Mouse (Mus musculus): ENCODE measurements around the gene Gm20696. TPM values are rescaled to one million over a fixed set of nuclear protein-coding genes. Genes with fewer than 3 reads are reported as not detected.

Gm20696 gene
- polyA plus RNA-seq, 1 experiment from 2014 or later, result 5.3 TPM

DNA sequence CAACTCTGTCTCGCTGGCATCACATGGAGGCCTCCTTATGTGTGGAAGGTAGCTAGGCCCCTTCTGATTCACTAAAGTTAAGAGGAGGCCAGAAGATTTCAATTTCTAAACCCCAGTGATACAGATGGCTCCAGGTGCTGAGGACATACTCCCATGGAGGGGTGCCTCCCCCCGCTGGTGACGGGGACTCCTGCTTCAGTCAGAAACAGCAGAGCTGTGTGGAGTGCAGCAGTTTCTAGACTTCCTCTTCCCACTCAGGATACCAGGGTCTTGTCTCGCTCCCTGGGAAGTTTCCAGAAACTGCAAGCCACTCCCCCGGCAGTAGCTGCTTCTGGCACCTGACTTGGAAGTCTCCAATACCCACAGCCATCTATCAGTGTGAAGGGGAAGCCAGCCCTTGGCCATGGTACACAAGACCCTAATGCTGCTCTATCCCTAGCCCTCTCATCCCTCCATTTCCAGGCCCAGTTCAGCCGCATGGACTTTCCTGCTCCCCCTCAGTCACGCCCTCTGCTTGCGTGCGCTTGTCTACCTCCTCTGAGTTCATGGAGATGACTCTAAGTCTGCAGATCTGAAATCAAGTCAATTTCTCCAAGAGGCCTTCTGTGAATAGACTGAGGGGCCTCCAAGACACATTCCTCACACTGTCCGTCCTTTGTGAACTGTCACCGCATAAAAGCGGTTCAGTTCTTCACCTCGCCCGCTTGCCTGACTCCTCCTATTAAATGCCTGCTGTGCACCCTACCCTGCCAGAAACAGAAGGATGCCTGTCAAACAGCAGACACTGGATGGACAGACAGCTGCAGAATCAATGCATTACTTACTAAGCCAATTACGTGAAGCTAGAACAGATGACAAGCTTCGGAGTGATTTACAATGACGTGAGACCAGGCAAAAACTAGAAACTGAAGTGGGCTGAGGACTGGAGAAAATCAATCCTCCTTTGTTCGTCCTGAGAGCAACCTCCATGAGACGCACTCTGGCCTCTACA, 346.9 kb downstream of the Gm20696 start:
- DNase-seq (ENCODE audit: low spot score) (no peak), ATAC-seq (replicated peaks; ENCODE audit: low FRiP score) (no peak)
- no peaks in the 10 kb centered on the region for H3K9me3 ChIP-seq (ENCODE audit: control insufficient read depth, low read length)
- H3K27me3 ChIP-seq (ENCODE audit: control insufficient read depth, insufficient read depth, low read length), result no peaks in the 10 kb centered on the region
- WGBS, result 70% methylated on average over 19 of the region's 19 CpGs
- no peak overlapping the region for H3K9ac ChIP-seq (ENCODE audit: low read length)
- H3K4me3 ChIP-seq (ENCODE audit: low read depth, low read length), result no peak overlapping the region
- no peak overlapping the region for H3K4me2 ChIP-seq (ENCODE audit: low read depth, low read length, severe bottlenecking)
- H3K36me3 ChIP-seq (ENCODE audit: control insufficient read depth, insufficient read depth, low read length), result no peaks in the 10 kb centered on the region
- H3K4me1 ChIP-seq (replicated peaks; ENCODE audit: control insufficient read depth, insufficient read depth, low read length), result no peaks in the 10 kb centered on the region
- no peak overlapping the region for H3K27ac ChIP-seq (ENCODE audit: low read depth, low read length)

GRCm38 (mm10) chr6:99314746-99315145, 351.9 kb downstream of the Gm20696 start:
- Histone ChIP-seq H3K4me1 (replicated peaks; ENCODE audit: control insufficient read depth, insufficient read depth, low read length) (0 out of 2 replicates have a peak, but pooled peaks cover 3% of the 10 kb centered on the region), H3K4me2 (ENCODE audit: low read depth, low read length, severe bottlenecking) (no peak overlapping the region), H3K4me3 (ENCODE audit: low read depth, low read length) (no peak overlapping the region), H3K9ac (ENCODE audit: low read length) (no peak overlapping the region), H3K27ac (ENCODE audit: low read depth, low read length) (no peak overlapping the region), H3K27me3 (ENCODE audit: control insufficient read depth, insufficient read depth, low read length) (no peaks in the 10 kb centered on the region), H3K9me3 (ENCODE audit: control insufficient read depth, low read length) (no peaks in the 10 kb centered on the region), H3K36me3 (ENCODE audit: control insufficient read depth, insufficient read depth, low read length) (no peaks in the 10 kb centered on the region)
- no peak for ATAC-seq (replicated peaks; ENCODE audit: low FRiP score)
- 73% methylated on average over 3 of the region's 3 CpGs for WGBS
- DNase-seq (ENCODE audit: low spot score), result no peak

- no peaks in the 10 kb centered on the region for H3K27me3 ChIP-seq (ENCODE audit: control insufficient read depth, insufficient read depth, low read length)
- WGBS, result 62% methylated on average over 12 of the region's 12 CpGs
- no peak overlapping the region for H3K9ac ChIP-seq (ENCODE audit: low read length)
- ATAC-seq (replicated peaks; ENCODE audit: low FRiP score) (no peak), DNase-seq (ENCODE audit: low spot score) (no peak)
- no peaks in the 10 kb centered on the region for H3K9me3 ChIP-seq (ENCODE audit: control insufficient read depth, low read length)
- H3K27ac ChIP-seq (ENCODE audit: low read depth, low read length), result no peak overlapping the region
- 0 out of 2 replicates have a peak, but pooled peaks cover 3% of the 10 kb centered on the region for H3K4me1 ChIP-seq (replicated peaks; ENCODE audit: control insufficient read depth, insufficient read depth, low read length)
- no peak overlapping the region for H3K4me2 ChIP-seq (ENCODE audit: low read depth, low read length, severe bottlenecking)
- no peaks in the 10 kb centered on the region for H3K36me3 ChIP-seq (ENCODE audit: control insufficient read depth, insufficient read depth, low read length)
- no peak overlapping the region for H3K4me3 ChIP-seq (ENCODE audit: low read depth, low read length)
Observed at GRCm38 (mm10) chr6:99310529-99310928, 356.1 kb downstream of the Gm20696 start.

GRCm38 (mm10) chr6:99310171-99310500, 356.5 kb downstream of the Gm20696 start:
- H3K9ac ChIP-seq (ENCODE audit: low read length), result no peak overlapping the region
- 32% methylated on average over 3 of the region's 3 CpGs for WGBS
- no peaks in the 10 kb centered on the region for H3K27me3 ChIP-seq (ENCODE audit: control insufficient read depth, insufficient read depth, low read length)
- H3K4me2 ChIP-seq (ENCODE audit: low read depth, low read length, severe bottlenecking), result no peak overlapping the region
- H3K9me3 ChIP-seq (ENCODE audit: control insufficient read depth, low read length), result no peaks in the 10 kb centered on the region
- no peak overlapping the region for H3K27ac ChIP-seq (ENCODE audit: low read depth, low read length)
- 0 out of 2 replicates have a peak, but pooled peaks cover 3% of the 10 kb centered on the region for H3K4me1 ChIP-seq (replicated peaks; ENCODE audit: control insufficient read depth, insufficient read depth, low read length)
- no peak for ATAC-seq (replicated peaks; ENCODE audit: low FRiP score)
- DNase-seq (ENCODE audit: low spot score), result no peak
- H3K36me3 ChIP-seq (ENCODE audit: control insufficient read depth, insufficient read depth, low read length), result no peaks in the 10 kb centered on the region
- H3K4me3 ChIP-seq (ENCODE audit: low read depth, low read length), result no peak overlapping the region

- no peaks in the 10 kb centered on the region for H3K9me3 ChIP-seq (ENCODE audit: control insufficient read depth, low read length)
- DNase-seq (ENCODE audit: low spot score) (no peak), ATAC-seq (replicated peaks; ENCODE audit: low FRiP score) (no peak)
- H3K4me1 ChIP-seq (replicated peaks; ENCODE audit: control insufficient read depth, insufficient read depth, low read length), result 0 out of 2 replicates have a peak, but pooled peaks cover 3% of the 10 kb centered on the region
- 79% methylated on average over 14 of the region's 14 CpGs for WGBS
- H3K27me3 ChIP-seq (ENCODE audit: control insufficient read depth, insufficient read depth, low read length), result no peaks in the 10 kb centered on the region
- H3K36me3 ChIP-seq (ENCODE audit: control insufficient read depth, insufficient read depth, low read length), result no peaks in the 10 kb centered on the region
- H3K4me2 ChIP-seq (ENCODE audit: low read depth, low read length, severe bottlenecking), result no peak overlapping the region
- no peak overlapping the region for H3K9ac ChIP-seq (ENCODE audit: low read length)
- no peak overlapping the region for H3K4me3 ChIP-seq (ENCODE audit: low read depth, low read length)
- no peak overlapping the region for H3K27ac ChIP-seq (ENCODE audit: low read depth, low read length)
Observed at GRCm38 (mm10) chr6:99309466-99310170, 357.0 kb downstream of the Gm20696 start.

GRCm38 (mm10) chr6:99305751-99306150, 360.8 kb downstream of the Gm20696 start:
- WGBS, result 86% methylated on average over 3 of the region's 3 CpGs

DNA sequence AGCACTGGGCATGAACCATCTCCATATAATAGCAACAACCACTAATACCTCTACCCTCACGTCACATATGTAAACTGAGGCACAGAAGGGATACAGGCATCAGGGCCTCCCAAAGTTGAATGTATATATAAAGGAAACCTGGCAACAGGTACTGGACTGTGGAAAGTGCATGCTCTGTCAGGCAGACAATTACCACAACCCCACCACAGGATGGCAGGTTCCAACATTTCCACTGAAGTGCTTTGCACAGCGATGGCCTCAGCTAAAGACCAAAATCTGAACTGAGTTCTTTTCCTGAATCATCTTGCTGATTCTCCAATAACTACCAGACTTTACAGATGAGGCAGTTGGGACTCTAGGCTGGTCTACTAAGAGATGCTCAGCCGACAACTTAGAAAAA, 361.4 kb downstream of the Gm20696 start:
- Histone ChIP-seq H3K9ac (ENCODE audit: low read length) (no peak overlapping the region), H3K36me3 (ENCODE audit: control insufficient read depth, insufficient read depth, low read length) (no peaks in the 10 kb centered on the region), H3K27me3 (ENCODE audit: control insufficient read depth, insufficient read depth, low read length) (no peaks in the 10 kb centered on the region), H3K4me1 (replicated peaks; ENCODE audit: control insufficient read depth, insufficient read depth, low read length) (no peaks in the 10 kb centered on the region), H3K9me3 (ENCODE audit: control insufficient read depth, low read length) (no peaks in the 10 kb centered on the region), H3K27ac (ENCODE audit: low read depth, low read length) (no peak overlapping the region), H3K4me3 (ENCODE audit: low read depth, low read length) (no peak overlapping the region), H3K4me2 (ENCODE audit: low read depth, low read length, severe bottlenecking) (no peak overlapping the region)
- WGBS, result 95% methylated on average over 3 of the region's 3 CpGs
- ATAC-seq (replicated peaks; ENCODE audit: low FRiP score) (no peak), DNase-seq (ENCODE audit: low spot score) (no peak)

More at GRCm38 (mm10) chr6:99305751-99306150, 360.8 kb downstream of the Gm20696 start:
- no peaks in the 10 kb centered on the region for H3K36me3 ChIP-seq (ENCODE audit: control insufficient read depth, insufficient read depth, low read length)
- H3K4me1 ChIP-seq (replicated peaks; ENCODE audit: control insufficient read depth, insufficient read depth, low read length), result 0 out of 2 replicates have a peak, but pooled peaks cover 3% of the 10 kb centered on the region
- H3K27me3 ChIP-seq (ENCODE audit: control insufficient read depth, insufficient read depth, low read length), result no peaks in the 10 kb centered on the region
- H3K9ac ChIP-seq (ENCODE audit: low read length), result no peak overlapping the region
- no peak overlapping the region for H3K27ac ChIP-seq (ENCODE audit: low read depth, low read length)
- H3K9me3 ChIP-seq (ENCODE audit: control insufficient read depth, low read length), result no peaks in the 10 kb centered on the region
- no peak overlapping the region for H3K4me2 ChIP-seq (ENCODE audit: low read depth, low read length, severe bottlenecking)
- no peak for DNase-seq (ENCODE audit: low spot score)
- ATAC-seq (replicated peaks; ENCODE audit: low FRiP score), result no peak
- H3K4me3 ChIP-seq (ENCODE audit: low read depth, low read length), result no peak overlapping the region

DNA sequence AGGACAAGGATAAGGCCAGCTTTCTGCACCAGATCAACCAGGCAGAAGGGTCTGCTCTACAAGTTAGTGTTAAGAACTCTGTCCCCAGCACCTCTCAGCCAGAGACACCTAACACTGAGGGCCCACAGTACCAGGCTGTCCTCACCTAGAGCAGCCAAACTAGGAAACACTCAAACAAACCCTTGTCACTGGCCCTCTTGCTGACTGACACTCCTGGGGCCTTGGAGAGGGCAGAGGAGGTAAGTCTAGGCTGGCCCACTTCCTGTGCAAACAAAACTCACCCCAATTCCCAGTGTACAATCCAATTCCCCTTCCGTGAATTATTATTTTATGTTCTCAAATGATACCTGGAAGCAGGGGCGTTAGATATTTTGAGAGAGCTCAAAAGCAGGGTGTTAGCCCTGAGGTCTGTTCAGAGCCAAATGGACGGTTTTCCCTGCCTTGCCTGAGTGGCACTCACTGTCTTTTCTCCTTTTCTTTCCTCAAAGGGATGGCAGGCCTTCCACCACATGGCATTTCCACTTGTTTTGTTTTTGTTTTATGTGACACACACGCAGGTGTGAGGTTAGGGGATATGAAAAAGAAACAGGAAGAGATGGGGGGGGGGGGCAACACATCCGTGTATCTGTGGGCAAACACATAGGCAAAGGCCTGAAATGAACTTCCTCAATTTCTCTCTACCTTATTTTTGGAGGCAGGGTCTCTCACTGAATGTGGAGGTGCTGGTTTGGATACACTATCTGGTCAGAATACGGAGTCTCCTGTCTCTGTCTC, 363.7 kb downstream of the Gm20696 start:
- Histone ChIP-seq H3K9ac (ENCODE audit: low read length) (no peak overlapping the region), H3K9me3 (ENCODE audit: control insufficient read depth, low read length) (no peaks in the 10 kb centered on the region), H3K4me1 (replicated peaks; ENCODE audit: control insufficient read depth, insufficient read depth, low read length) (no peaks in the 10 kb centered on the region), H3K27ac (ENCODE audit: low read depth, low read length) (no peak overlapping the region), H3K27me3 (ENCODE audit: control insufficient read depth, insufficient read depth, low read length) (no peaks in the 10 kb centered on the region), H3K36me3 (ENCODE audit: control insufficient read depth, insufficient read depth, low read length) (no peaks in the 10 kb centered on the region), H3K4me2 (ENCODE audit: low read depth, low read length, severe bottlenecking) (no peak overlapping the region), H3K4me3 (ENCODE audit: low read depth, low read length) (no peak overlapping the region)
- DNase-seq (ENCODE audit: low spot score) (no peak), ATAC-seq (replicated peaks; ENCODE audit: low FRiP score) (no peak)
- WGBS, result 94% methylated on average over 6 of the region's 6 CpGs

All from forebrain, embryonic 11.5 days (tissue).